Mouse (Mus musculus) heart, postnatal 25 days (tissue): ENCODE results near the gene Efcab11. TPM values are rescaled to one million over a fixed set of nuclear protein-coding genes. Genes with fewer than 3 reads are reported as not detected.

Experiments
- DNase-seq: peaks from one replicate; pipeline ENCODE4 v3.0.0; 2022; ENCODE audit warnings: low spot score
- intact Hi-C: fragments of 180-260 bp; cut with DNase I; formaldehyde crosslinking; loops from one replicate; pipeline ENCODE4 v1.15.1; 2025
- total RNA-seq, 2 experiments: library from RNA; stranded (reverse); gene quantifications; 2 replicates each; pipeline ENCODE4 v1.2.3; 2021

Gene Efcab11
- total RNA-seq, 2 experiments from 2014 or later, result 0.20 TPM; not detected in 1

GRCm38 (mm10) chr12:99712214-99712613 is 172.0 kb downstream of the Efcab11 start:
- intact Hi-C loops, result no loop called here

DNA sequence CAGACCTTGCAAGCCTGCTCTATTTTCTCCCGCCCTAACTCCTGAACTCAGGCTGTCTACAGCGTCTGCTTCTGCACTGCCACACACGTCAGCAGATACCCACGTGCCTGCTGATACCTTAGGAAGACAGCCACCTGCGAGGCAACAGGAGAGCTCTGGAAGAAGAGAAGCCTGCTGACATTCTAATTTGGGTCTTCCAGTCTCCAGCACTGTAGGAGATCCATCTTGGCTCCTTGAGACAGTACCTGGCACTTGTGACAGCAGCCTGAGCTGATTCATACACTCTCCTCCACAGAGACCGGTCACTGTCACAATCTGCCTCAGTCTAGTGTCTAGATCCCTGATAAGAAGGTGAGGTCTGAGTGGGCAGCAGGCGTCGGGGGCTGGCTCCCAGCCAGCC is 182.0 kb downstream of the Efcab11 start:
- DNase-seq, result peak; percentile 2
- intact Hi-C loops, result no loop called here

More at GRCm38 (mm10) chr12:99712214-99712613, 172.0 kb downstream of the Efcab11 start:
- no peak for DNase-seq

DNA sequence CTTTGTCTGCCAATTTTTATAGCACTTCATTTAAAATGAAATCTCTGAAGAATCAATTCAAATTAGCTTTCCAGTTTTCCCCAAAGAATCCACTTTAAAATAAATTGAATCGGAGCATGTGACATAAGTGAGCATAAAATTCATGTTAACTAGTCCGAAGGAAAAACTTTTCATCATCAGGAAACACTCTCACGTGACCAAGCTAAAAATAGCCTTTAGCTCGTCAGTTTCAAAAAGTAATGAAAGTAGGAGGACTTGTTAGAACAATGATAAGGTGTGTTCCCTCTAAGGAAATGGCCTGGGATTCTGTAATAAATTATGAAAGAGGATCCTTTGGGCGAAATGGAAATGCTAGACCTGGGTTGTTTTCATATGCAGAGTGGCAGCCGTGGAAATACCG is 183.9 kb downstream of the Efcab11 start:
- intact Hi-C loops, result no loop called here
- DNase-seq, result no peak

GRCm38 (mm10) chr12:99699379-99700023 is 184.7 kb downstream of the Efcab11 start:
- DNase-seq, result no peak
- intact Hi-C loops, result no loop called here

DNA sequence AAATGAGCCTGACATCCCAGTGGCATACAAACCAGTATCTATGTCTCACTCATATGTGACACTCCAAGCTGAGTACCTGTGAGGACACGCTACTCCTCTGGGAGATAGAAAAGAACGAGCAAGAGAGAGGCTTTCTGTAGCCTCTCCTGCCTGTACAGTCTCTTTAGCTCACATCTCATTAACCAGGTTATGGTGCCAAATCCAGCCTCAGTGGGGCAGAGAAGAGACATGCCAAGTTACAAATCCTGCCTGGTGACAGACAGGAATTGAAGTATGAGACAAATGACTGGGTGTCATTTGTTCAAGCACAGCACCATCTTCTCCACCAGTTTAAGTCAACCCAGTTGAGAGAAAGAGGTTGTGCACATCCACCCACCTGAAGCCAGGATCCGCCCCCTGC is 190.2 kb downstream of the Efcab11 start:
- intact Hi-C loops, result no loop called here
- no peak for DNase-seq

DNA sequence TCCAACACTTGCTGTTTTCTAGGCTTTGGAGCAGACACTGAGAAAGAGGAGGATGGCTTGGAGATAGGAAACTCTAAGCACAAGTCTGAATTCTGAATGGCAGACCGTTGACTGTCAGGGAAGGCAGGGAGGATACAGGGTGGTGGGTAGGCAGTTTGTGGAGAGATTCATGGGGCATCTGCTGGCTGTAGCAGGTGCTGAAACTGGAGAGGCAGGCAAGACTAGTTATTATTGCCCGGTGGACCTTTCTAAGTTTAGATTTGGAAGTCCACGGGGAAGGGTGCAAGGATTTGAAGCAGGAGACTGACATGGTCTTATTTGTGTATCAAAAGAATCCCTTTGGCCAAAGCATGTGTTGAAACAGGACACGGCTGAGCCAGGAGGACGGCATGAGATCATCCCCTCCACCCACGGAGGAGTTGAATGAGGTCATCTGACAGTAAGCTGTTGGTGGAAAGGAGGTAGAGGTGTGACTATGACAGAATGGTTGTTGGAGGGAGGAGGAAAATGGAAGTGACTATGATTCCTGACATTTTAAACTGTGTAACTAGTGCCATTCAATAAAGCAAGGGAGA is 197.7 kb downstream of the Efcab11 start:
- intact Hi-C loops, result no loop called here
- no peak for DNase-seq

GRCm38 (mm10) chr12:99685451-99686100 is 198.7 kb downstream of the Efcab11 start:
- intact Hi-C loops, result no loop called here
- DNase-seq, result no peak

GRCm38 (mm10) chr12:99681681-99682080 is 202.6 kb downstream of the Efcab11 start:
- no peak for DNase-seq
- intact Hi-C loops, result no loop called here

DNA sequence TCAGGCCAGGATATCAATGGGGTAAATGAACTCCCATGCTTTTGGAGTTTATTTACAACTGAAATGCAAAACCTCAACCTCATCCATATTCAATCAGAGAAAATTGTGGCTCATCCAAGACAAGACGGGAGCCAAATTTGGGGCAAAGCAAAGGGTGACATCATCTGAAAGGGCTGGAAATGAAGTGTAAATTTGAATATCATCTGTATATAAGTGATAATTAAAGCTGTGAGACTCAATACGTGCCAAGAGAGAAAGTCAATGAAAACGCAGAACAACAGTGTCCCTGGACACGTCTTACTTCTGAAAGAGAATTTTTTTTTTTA is 212.4 kb downstream of the Efcab11 start:
- DNase-seq, result no peak
- intact Hi-C loops, result no loop called here

DNA sequence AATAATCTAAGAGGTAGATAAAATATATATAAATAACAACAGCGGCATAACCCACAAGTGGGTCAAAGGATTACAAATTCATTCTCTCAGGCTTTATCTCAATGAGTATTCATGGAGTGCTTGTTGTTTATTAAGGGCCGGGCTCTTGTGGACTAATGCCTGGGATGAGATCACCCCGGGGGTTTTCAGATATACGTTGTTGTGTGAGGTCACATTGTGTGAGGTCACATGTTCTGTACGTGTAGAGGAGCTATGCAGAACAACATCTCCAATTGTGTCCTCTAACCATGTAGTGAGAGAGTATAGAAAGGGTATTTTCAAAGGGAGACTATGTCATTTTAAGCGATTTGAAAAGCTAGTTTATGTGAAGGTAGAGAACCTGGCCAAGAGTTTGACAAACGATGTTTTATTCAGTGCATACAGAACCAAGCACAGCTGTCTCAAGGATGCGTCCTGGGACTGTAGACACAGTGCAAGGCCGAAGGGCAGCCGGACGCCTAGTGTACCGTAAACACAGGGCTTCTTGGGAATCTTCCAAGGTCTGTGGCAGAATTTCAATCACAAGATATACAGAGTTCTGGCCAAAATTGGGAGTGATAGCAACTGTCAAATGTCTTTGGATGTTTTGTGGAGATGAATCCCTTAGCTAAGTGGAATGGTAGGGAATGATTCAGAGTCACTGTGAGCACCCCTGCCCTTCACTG is 212.9 kb downstream of the Efcab11 start:
- DNase-seq, result no peak
- intact Hi-C loops, result no loop called here

GRCm38 (mm10) chr12:99670762-99671152 is 213.5 kb downstream of the Efcab11 start:
- intact Hi-C loops, result no loop called here
- no peak for DNase-seq

DNA sequence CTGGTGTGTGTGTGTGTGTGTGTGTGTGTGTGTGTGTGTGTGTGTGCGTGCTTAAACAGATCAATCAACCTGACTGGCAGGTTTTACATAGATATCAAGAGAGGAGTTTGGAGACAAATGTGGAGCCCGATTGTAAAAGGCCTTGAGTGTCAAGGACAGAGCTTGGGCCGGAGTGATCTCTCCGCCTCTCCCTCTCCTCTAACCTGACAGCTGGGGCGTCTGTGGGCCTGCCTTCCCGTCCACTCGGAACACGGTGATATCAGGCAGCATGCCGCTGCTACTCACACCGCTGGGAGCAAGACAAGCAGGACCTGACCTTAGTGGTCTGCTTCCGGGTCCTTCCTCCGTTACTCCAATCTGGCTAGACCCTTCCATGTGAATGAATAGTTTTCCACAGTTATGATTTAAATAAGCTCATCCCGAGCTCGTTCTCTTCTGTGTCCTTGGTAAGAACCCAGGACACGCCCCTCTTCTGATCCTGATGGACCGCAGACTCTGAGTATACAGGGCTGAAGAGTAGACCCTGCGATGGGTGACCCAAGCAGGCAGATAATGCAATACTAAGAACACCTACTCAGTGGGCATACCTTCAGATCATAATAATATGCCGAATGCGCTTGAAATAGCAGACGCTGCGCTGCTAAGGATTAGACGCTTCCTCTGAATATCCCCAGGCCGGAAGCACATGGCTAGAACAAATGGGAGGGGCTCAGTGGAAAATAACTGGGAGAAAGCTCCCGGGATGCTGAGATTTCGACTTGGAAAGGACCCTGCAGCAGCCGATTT is 214.1 kb downstream of the Efcab11 start:
- no peak for DNase-seq
- intact Hi-C loops, result loop anchor here (5.0 kb wide), 1 partner anchor 52 kb away; no protein-coding TSS in a partner anchor

GRCm38 (mm10) chr12:99654991-99655880 is 229.0 kb downstream of the Efcab11 start:
- intact Hi-C loops, result no loop called here
- no peak for DNase-seq

DNA sequence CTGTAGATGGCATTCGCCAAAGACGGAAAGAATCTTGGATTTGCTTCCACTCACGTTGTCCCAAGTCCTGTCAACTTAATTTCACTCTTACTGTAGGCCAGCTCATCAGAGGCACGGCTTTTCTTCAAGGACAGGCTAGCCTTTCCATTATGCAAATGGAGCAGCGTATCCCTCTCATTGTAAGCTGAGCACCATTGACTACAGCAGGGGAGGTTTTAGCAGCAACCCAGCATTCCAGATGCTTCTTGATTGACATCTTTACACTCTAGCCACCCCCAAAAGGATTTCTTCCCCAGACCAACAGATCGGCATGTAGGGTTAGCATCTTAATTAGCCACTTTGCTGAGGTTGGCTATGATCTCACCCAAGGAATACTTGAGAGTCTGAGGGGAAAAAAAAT is 231.8 kb downstream of the Efcab11 start:
- no peak for DNase-seq
- intact Hi-C loops, result no loop called here

DNA sequence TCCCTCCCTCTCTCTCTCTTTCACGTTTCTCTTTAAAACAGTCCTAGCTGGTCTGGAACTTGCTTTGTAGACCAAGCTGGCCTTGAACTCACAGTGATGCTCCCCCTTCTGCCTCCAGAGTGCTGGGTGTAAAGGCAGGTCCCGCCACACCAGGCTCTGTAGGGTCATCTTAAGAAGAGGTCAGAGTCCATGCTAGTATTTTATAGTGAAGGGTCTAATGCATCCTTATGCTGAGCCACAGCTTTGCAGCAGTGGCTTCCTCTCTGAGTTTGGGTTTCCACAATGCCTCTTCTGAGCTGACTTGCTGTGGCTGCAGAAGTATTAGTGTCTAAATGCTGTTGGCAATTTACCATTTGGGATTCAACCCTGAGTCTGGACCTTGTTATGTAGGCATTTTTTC is 234.5 kb downstream of the Efcab11 start:
- intact Hi-C loops, result no loop called here
- no peak for DNase-seq

- intact Hi-C loops, result no loop called here
- DNase-seq, result no peak
Measured at GRCm38 (mm10) chr12:99648781-99649180, 235.5 kb downstream of the Efcab11 start.

DNA sequence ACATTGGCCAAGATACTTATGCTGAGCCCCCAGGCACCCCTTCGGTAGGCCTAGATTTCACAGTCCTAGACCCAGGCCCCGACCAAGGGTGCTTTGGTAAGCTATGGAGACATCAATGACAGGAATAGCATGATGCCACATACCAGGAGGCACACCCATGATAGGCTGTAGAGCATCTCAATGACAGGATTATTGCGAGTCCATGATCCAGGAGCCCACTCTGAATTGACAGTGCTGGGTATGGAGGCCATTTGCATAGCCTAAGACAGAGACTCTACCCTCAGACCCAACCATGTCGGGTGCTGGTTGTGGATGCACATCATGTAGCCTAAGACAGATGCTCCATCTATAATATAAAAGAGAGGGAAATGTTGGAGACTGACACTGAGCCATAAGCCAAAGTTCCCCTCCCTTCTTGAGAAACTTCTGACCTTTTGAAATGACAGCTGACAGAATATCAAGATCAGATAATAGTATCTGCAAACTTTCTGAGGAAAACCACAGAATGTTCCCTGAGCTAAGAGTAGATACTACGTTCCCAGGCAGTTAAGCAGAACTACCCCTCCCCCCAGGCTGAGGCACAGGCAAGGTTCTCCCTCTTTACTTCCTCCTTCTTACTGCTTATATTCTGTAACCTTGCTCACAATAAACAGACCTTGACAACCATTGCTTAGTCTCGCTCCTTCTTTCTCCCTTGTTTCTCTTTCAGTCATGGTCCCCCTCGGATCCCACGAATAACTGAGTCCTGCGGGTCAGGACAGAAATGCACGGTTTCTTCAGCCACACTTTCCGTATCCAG is 237.5 kb downstream of the Efcab11 start:
- DNase-seq, result no peak
- intact Hi-C loops, result no loop called here

- peak; percentile 24 for DNase-seq
Measured at GRCm38 (mm10) chr12:99645418-99645817, 238.8 kb downstream of the Efcab11 start.

More at GRCm38 (mm10) chr12:99645418-99645817, 238.8 kb downstream of the Efcab11 start:
- intact Hi-C loops, result no loop called here
